ENCODE assay signal across 16 mouse cellular contexts in the genomic region with DNA sequence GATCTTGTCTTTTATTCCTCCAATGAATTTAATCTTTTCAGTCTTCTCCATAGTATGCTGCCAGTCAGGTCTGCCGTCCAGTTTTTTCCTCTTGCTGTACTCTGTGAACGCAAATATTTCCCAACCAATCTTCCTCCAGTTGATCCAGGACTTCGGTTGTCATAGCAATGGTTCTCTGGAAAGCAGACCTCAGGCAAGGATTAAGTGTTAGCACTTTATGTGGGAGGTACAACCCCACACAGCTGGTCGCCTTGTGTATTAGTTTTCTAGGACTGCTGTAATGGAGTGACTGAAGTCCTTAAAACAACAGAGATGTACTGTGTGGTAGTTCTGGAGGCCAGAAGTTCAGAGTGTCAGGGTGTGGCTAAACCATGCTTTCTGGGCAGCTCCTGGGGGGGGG. TPM values are rescaled to one million over a fixed set of nuclear protein-coding genes. Genes with fewer than 3 reads are reported as not detected.
DNase-seq lines count a peak whose midpoint lies in the region; ATAC-seq and TF ChIP-seq lines count a peak whose summit lies in the region.
"Had no signal": no experiment of that assay in that cellular context is flagged by ENCODE, and none has a peak within 500 bp of the region (broad histone marks: within the 10 kb centered on the region; RNA-seq: fewer than 3 reads in every experiment).

No protein-coding gene starts in this region.

- no peak overlapping the region for H3K4me2 ChIP-seq in heart, embryonic 12.5 days
- no peak overlapping the region for H3K4me2 ChIP-seq in lung, postnatal 0 days (replicated peaks; ENCODE audit: low read depth, low read length)
- H3K4me2 ChIP-seq in stomach, postnatal 0 days (replicated peaks; ENCODE audit: low read depth), result no peak overlapping the region
- H3K4me2 ChIP-seq: heart, embryonic 11.5 days; liver, embryonic 13.5 days; midbrain, embryonic 12.5 days; neural tube, embryonic 13.5 days had no signal

- DNase-seq in heart, adult 11 months, result peak; percentile 65
- peak; percentile 93 for DNase-seq in lung, postnatal 0 days (ENCODE audit: low spot score)
- no peak for DNase-seq in lung, postnatal 25 days (ENCODE audit: low spot score)
- DNase-seq in gonadal fat pad, adult 2 months (ENCODE audit: low read depth), result peak; percentile 28
- DNase-seq in stomach, postnatal 0 days (ENCODE audit: low spot score), result no peak
- no peak for DNase-seq in gastrocnemius, postnatal 4 days (ENCODE audit: low spot score in 2 of 2)
- DNase-seq in urinary bladder, postnatal 36 days (ENCODE audit: low spot score in 2 of 2), result no peak
- DNase-seq: cerebellum, adult 18-20 months; gastrocnemius, adult 2 months; kidney, postnatal 10 days; liver, embryonic 13.5 days had no signal

- H3K27ac ChIP-seq in heart, embryonic 12.5 days (ENCODE audit: poor library complexity, severe bottlenecking), result no peak overlapping the region
- H3K27ac ChIP-seq in lung, postnatal 0 days (ENCODE audit: low read length), result no peak overlapping the region
- no peak overlapping the region for H3K27ac ChIP-seq in stomach, postnatal 0 days (replicated peaks)
- H3K27ac ChIP-seq: gastrocnemius, adult 2 months; liver, embryonic 13.5 days; midbrain, embryonic 12.5 days; neural tube, embryonic 13.5 days had no signal

- H3K4me3 ChIP-seq in heart, embryonic 12.5 days, result no peak overlapping the region
- no peak overlapping the region for H3K4me3 ChIP-seq in lung, postnatal 0 days (ENCODE audit: low read depth, low read length)
- H3K4me3 ChIP-seq in stomach, postnatal 0 days (ENCODE audit: low read depth, low read length), result no peak overlapping the region
- H3K4me3 ChIP-seq: gastrocnemius, adult 2 months; liver, embryonic 13.5 days; midbrain, embryonic 12.5 days; neural tube, embryonic 13.5 days had no signal

- 69% methylated on average over 4 of the region's 4 CpGs for WGBS in heart, embryonic 12.5 days
- whole genome bisulfite sequencing in lung, postnatal 0 days, result 18% methylated on average over 4 of the region's 4 CpGs
- WGBS in stomach, postnatal 0 days, result 17% methylated on average over 4 of the region's 4 CpGs

- H3K9ac ChIP-seq in heart, embryonic 12.5 days, result no peak overlapping the region
- H3K9ac ChIP-seq in lung, postnatal 0 days (replicated peaks; ENCODE audit: low read depth), result no peak overlapping the region
- H3K9ac ChIP-seq in stomach, postnatal 0 days (ENCODE audit: low read length), result no peak overlapping the region
- H3K9ac ChIP-seq: liver, embryonic 13.5 days; midbrain, embryonic 12.5 days; neural tube, embryonic 13.5 days had no signal

- H3K9me3 ChIP-seq in heart, embryonic 12.5 days (replicated peaks), result no peaks in the 10 kb centered on the region
- H3K9me3 ChIP-seq in lung, postnatal 0 days (ENCODE audit: low read length), result no peaks in the 10 kb centered on the region
- H3K9me3 ChIP-seq in stomach, postnatal 0 days (ENCODE audit: control insufficient read depth, low read length), result no peaks in the 10 kb centered on the region
- H3K9me3 ChIP-seq: G1E; liver, embryonic 13.5 days; midbrain, embryonic 12.5 days; neural tube, embryonic 13.5 days had no signal

- no peaks in the 10 kb centered on the region; the same call in 1 of the 2 replicates for H3K27me3 ChIP-seq in heart, embryonic 12.5 days (replicated peaks)
- H3K27me3 ChIP-seq in lung, postnatal 0 days (replicated peaks; ENCODE audit: insufficient read depth, low read length), result no peaks in the 10 kb centered on the region
- H3K27me3 ChIP-seq in stomach, postnatal 0 days (ENCODE audit: control insufficient read depth, insufficient read depth, low read length), result no peaks in the 10 kb centered on the region
- H3K27me3 ChIP-seq: liver, embryonic 13.5 days; midbrain, embryonic 12.5 days; neural tube, embryonic 13.5 days had no signal

- no peak for TF ChIP-seq CTCF in lung, postnatal 0 days (IDR thresholded peaks at IDR 0.05)
- TF ChIP-seq CTCF in stomach, postnatal 0 days (IDR thresholded peaks at IDR 0.05; ENCODE audit: low read depth), result no peak

- ATAC-seq in heart, embryonic 12.5 days (ENCODE audit: insufficient number of reproducible peaks, low FRiP score), result no peak
- peak; percentile 92 for ATAC-seq in lung, postnatal 0 days
- ATAC-seq in stomach, postnatal 0 days (ENCODE audit: low FRiP score, low TSS enrichment), result peak; percentile 61; the same call in 1 of the 2 replicates

- H3K4me1 ChIP-seq in heart, embryonic 12.5 days (replicated peaks), result no peaks in the 10 kb centered on the region
- H3K4me1 ChIP-seq in lung, postnatal 0 days (ENCODE audit: insufficient read depth, low read depth, low read length), result no peaks in the 10 kb centered on the region
- H3K4me1 ChIP-seq in stomach, postnatal 0 days (replicated peaks; ENCODE audit: control insufficient read depth, insufficient read depth), result no peaks in the 10 kb centered on the region
- H3K4me1 ChIP-seq: liver, embryonic 13.5 days; neural tube, embryonic 13.5 days had no signal

- no peaks in the 10 kb centered on the region for H3K36me3 ChIP-seq in heart, embryonic 12.5 days
- no peaks in the 10 kb centered on the region for H3K36me3 ChIP-seq in lung, postnatal 0 days (ENCODE audit: insufficient read depth, low read length)
- H3K36me3 ChIP-seq in stomach, postnatal 0 days (ENCODE audit: control insufficient read depth, insufficient read depth, low read length), result no peaks in the 10 kb centered on the region
- H3K36me3 ChIP-seq: G1E; liver, embryonic 13.5 days; midbrain, embryonic 12.5 days; neural tube, embryonic 13.5 days had no signal

- TF ChIP-seq EP300 in lung, postnatal 0 days (IDR thresholded peaks at IDR 0.05), result no peak
- TF ChIP-seq EP300 in stomach, postnatal 0 days (optimal IDR thresholded peaks at IDR 0.05), result no peak

RNA-seq across cellular contexts. Expression of a gene that starts 14.3 kb away (rescaled TPM):
- 5.2 and 5.3 TPM in 2 replicates for polyA plus RNA-seq in heart, embryonic 12.5 days (2016; fragmentation: Nextera tagmentation; extraction: Ambion mirVana)
- 4.4 and 5.0 TPM in 2 replicates for polyA plus RNA-seq in lung, postnatal 0 days (2015; fragmentation: Nextera tagmentation; extraction: Ambion mirVana)
- polyA plus RNA-seq in gonadal fat pad, adult 2 months (2012; rRNA removed), result 4.0 TPM in 2 replicates
- 3.5 and 3.6 TPM in 2 replicates for polyA plus RNA-seq in stomach, postnatal 0 days (2015; fragmentation: Nextera tagmentation; extraction: Ambion mirVana)
- total RNA-seq in gastrocnemius, postnatal 4 days (2021), result 1 to 10 TPM; 5.8 to 6.1 TPM
- polyA plus RNA-seq: G1E had no signal

Comparison
In these comparisons a context has a peak if more than half of its experiments do, and no peak if none do; other contexts are left out.
1. DNase-seq: peak in heart, adult 11 months (single experiment), lung, postnatal 0 days (single experiment) and gonadal fat pad, adult 2 months (single experiment); none in lung, postnatal 25 days (single experiment), stomach, postnatal 0 days (single experiment), gastrocnemius, postnatal 4 days (0 of 2) and urinary bladder, postnatal 36 days (0 of 2).